Mouse (Mus musculus): Measurements from ENCODE around the gene Mrpl23.

Mrpl23 gene

GRCm38 (mm10) chr7:142532671-142533058 is at the start of gene Mrpl23:
Gene Mrpl23 (plus strand): TSS chr7:142532686.
- no peak for DNase-seq (ENCODE audit: low read depth, low spot score)

GRCm38 (mm10) chr7:142483136-142483535 is 49.4 kb upstream of the Mrpl23 start:
- no peak for DNase-seq (ENCODE audit: low read depth, low spot score)

- DNase-seq (ENCODE audit: low read depth, low spot score): no peak
Observed at GRCm38 (mm10) chr7:142484780-142485179, 47.7 kb upstream of the Mrpl23 start.

- no peak for DNase-seq (ENCODE audit: low read depth, low spot score)
Observed at GRCm38 (mm10) chr7:142486751-142487162, 45.7 kb upstream of the Mrpl23 start.

GRCm38 (mm10) chr7:142487341-142487859 is 45.1 kb upstream of the Mrpl23 start:
- no peak for DNase-seq (ENCODE audit: low read depth, low spot score)

GRCm38 (mm10) chr7:142488053-142488452 is 44.4 kb upstream of the Mrpl23 start:
- no peak for DNase-seq (ENCODE audit: low read depth, low spot score)

GRCm38 (mm10) chr7:142493535-142493934 is 39.0 kb upstream of the Mrpl23 start:
- no peak for DNase-seq (ENCODE audit: low read depth, low spot score)

- no peak for DNase-seq (ENCODE audit: low read depth, low spot score)
Observed at GRCm38 (mm10) chr7:142496158-142496557, 36.3 kb upstream of the Mrpl23 start.

- no peak for DNase-seq (ENCODE audit: low read depth, low spot score)
Observed at GRCm38 (mm10) chr7:142496800-142497199, 35.7 kb upstream of the Mrpl23 start.

GRCm38 (mm10) chr7:142497775-142498174 is 34.7 kb upstream of the Mrpl23 start:
- DNase-seq (ENCODE audit: low read depth, low spot score): no peak

- no peak for DNase-seq (ENCODE audit: low read depth, low spot score)
Observed at GRCm38 (mm10) chr7:142498575-142498974, 33.9 kb upstream of the Mrpl23 start, which contains the start of gene Tnnt3. Gene Tnnt3 (plus strand): TSS chr7:142498836.

GRCm38 (mm10) chr7:142499010-142499721 is 33.3 kb upstream of the Mrpl23 start:
- DNase-seq (ENCODE audit: low read depth, low spot score): no peak

GRCm38 (mm10) chr7:142500032-142500431 is 32.5 kb upstream of the Mrpl23 start:
- DNase-seq (ENCODE audit: low read depth, low spot score): no peak

GRCm38 (mm10) chr7:142503206-142503605 is 29.3 kb upstream of the Mrpl23 start:
- no peak for DNase-seq (ENCODE audit: low read depth, low spot score)

- DNase-seq (ENCODE audit: low read depth, low spot score): no peak
Observed at GRCm38 (mm10) chr7:142505942-142506341, 26.5 kb upstream of the Mrpl23 start.

GRCm38 (mm10) chr7:142506501-142506900 is 26.0 kb upstream of the Mrpl23 start:
- no peak for DNase-seq (ENCODE audit: low read depth, low spot score)

GRCm38 (mm10) chr7:142507453-142507852 is 25.0 kb upstream of the Mrpl23 start:
- DNase-seq (ENCODE audit: low read depth, low spot score): no peak

GRCm38 (mm10) chr7:142509518-142509917 is 23.0 kb upstream of the Mrpl23 start:
- DNase-seq (ENCODE audit: low read depth, low spot score): no peak

- DNase-seq (ENCODE audit: low read depth, low spot score): no peak
Observed at GRCm38 (mm10) chr7:142510021-142510777, 22.3 kb upstream of the Mrpl23 start.

- no peak for DNase-seq (ENCODE audit: low read depth, low spot score)
Observed at GRCm38 (mm10) chr7:142514048-142514447, 18.4 kb upstream of the Mrpl23 start.

GRCm38 (mm10) chr7:142516221-142516978 is 16.1 kb upstream of the Mrpl23 start:
- no peak for DNase-seq (ENCODE audit: low read depth, low spot score)

- DNase-seq (ENCODE audit: low read depth, low spot score): no peak
Observed at GRCm38 (mm10) chr7:142517531-142517930, 15.0 kb upstream of the Mrpl23 start.
